Mouse (Mus musculus) spleen, adult 2 months (tissue): ENCODE results near the gene Tgif2.

ENCODE experiments used
- CTCF ChIP-seq: fragments of 200-500 bp; IDR thresholded peaks from 2 replicates; pipeline ENCODE4 v1.5.1; 2011; ENCODE audit warnings: mild to moderate bottlenecking, inconsistent platforms; ENCODE audit not compliant: insufficient read depth, insufficient read length, insufficient replicate concordance; ENCODE audit errors: extremely low read depth
- POLR2A ChIP-seq: fragments of 200-500 bp; IDR thresholded peaks from 2 replicates; pipeline ENCODE4 v1.6.1; 2011; ENCODE audit warnings: low read depth, low read length, inconsistent platforms

- TF ChIP-seq CTCF (no peak), POLR2A (no peak)
These were observed 35.1 kb downstream of the Tgif2 start for GRCm38 (mm10) chr2:156874760-156875510.
